Mouse (Mus musculus) heart, adult 2 months (tissue): Measurements from ENCODE around the gene Adamts7. TPM values are rescaled to one million over a fixed set of nuclear protein-coding genes. Genes with fewer than 3 reads are reported as not detected.

Experiments
- DNase-seq, 2 experiments: peaks; one replicate each; pipeline ENCODE4 v3.0.0; 2021
- H3K27ac ChIP-seq: fragments of 200-600 bp; 2 replicates; pipeline ENCODE4 v1.8.1; 2022
- H3K27me3 ChIP-seq: fragments of 200-500 bp; 2 replicates; pipeline ENCODE4 v1.6.1; 2012; ENCODE audit warnings: mild to moderate bottlenecking, low read length, inconsistent platforms, mixed read lengths; ENCODE audit not compliant: control insufficient read depth, insufficient read depth
- H3K36me3 ChIP-seq: fragments of 200-500 bp; 2 replicates; pipeline ENCODE4 v1.6.1; 2012; ENCODE audit warnings: low read length, inconsistent platforms; ENCODE audit not compliant: control insufficient read depth, insufficient read depth
- H3K4me1 ChIP-seq: fragments of 200-500 bp; 2 replicates; pipeline ENCODE4 v1.6.1; 2011; ENCODE audit warnings: low read length; ENCODE audit not compliant: control insufficient read depth, insufficient read depth
- H3K4me3 ChIP-seq: fragments of 200-600 bp; 2 replicates; pipeline ENCODE4 v1.8.1; 2022
- H3K79me2 ChIP-seq: fragments of 200-500 bp; replicated peaks from 2 replicates; pipeline ENCODE4 v1.6.1; 2012; ENCODE audit warnings: mild to moderate bottlenecking, inconsistent platforms, low read length, moderate library complexity, mixed read lengths; ENCODE audit not compliant: control insufficient read depth, insufficient read depth
- H3K9ac ChIP-seq: fragments of 200-500 bp; 2 replicates; pipeline ENCODE4 v1.6.1; 2012; ENCODE audit warnings: low read depth, mild to moderate bottlenecking, control low read depth, inconsistent platforms, low read length, mixed read lengths
- CTCF ChIP-seq: fragments of 200-600 bp; IDR thresholded peaks from 2 replicates; pipeline ENCODE4 v1.8.1; 2022; ENCODE audit warnings: antibody characterized with exemption, mild to moderate bottlenecking, moderate library complexity
- EP300 ChIP-seq: fragments of 200-500 bp; IDR thresholded peaks from 2 replicates; pipeline ENCODE4 v1.6.1; 2011; ENCODE audit warnings: low read depth, low read length, control low read depth; ENCODE audit not compliant: insufficient read depth
- POLR2A ChIP-seq: fragments of 200-500 bp; IDR thresholded peaks from 2 replicates; pipeline ENCODE4 v1.6.1; 2011; ENCODE audit warnings: mild to moderate bottlenecking, low read depth, low read length, control low read depth; ENCODE audit not compliant: insufficient read depth
- WGBS: fragments of 180-500 bp; shearing (Covaris S2); methylation state at CpG from one replicate; pipeline ENCODE4 v1.1.7; 2018; 5-methylcytosine and 5-hydroxymethylcytosine counted together
- intact Hi-C: fragments of 180-260 bp; cut with DNase I; formaldehyde crosslinking; loops from one replicate; pipeline ENCODE4 v1.15.1; 2025
- polyA plus RNA-seq: library from polyadenylated mRNA; depleted of rRNA; stranded (reverse); fragments of >200 nt; gene quantifications from 2 replicates; pipeline ENCODE4 v1.2.3, GENCODE M21; 2012
- total RNA-seq, 2 experiments: library from RNA; stranded (reverse); gene quantifications; 2 replicates each; pipeline ENCODE4 v1.2.3; 2021

The Adamts7 gene
- total and polyA plus RNA-seq, 3 experiments = 11.8 to 36.3 (median 14.5) TPM

DNA sequence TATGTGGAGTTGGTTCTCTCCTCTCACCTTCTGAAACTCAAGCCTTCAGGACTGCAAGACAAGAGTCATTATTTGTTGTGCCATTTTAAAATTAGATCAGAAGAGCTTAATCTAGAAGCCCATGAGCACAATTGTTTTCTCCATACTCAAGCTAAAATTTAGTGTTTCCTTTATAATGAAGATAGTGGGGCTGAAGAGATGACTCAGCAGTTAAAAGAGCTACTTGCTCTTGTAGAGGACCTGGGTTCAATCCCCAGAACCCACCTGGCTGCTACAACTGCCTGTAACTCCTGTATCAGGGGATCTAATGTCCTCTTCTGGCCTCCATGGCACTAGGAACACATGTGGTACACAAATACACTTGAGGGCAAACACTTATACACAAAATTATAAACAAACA lies 45.6 kb upstream of the Adamts7 start:
- H3K9ac ChIP-seq = no peak overlapping the region
- intact Hi-C loops = no loop called here
- H3K27me3 ChIP-seq = no peaks in the 10 kb centered on the region
- peaks cover 2% of the 10 kb centered on the region; the same call in 1 of the 2 replicates for H3K36me3 ChIP-seq
- H3K4me3 ChIP-seq = no peak overlapping the region
- H3K4me1 ChIP-seq = peaks cover 3% of the 10 kb centered on the region
- TF ChIP-seq CTCF = no peak
- no peak for TF ChIP-seq EP300
- no peak for TF ChIP-seq POLR2A
- peaks cover 2% of the 10 kb centered on the region for H3K79me2 ChIP-seq
- no peak for DNase-seq
- H3K27ac ChIP-seq = no peak overlapping the region

- Histone ChIP-seq H3K4me3 (no peak overlapping the region), H3K4me1 (peaks cover 7% of the 10 kb centered on the region), H3K79me2 (no peaks in the 10 kb centered on the region), H3K36me3 (no peaks in the 10 kb centered on the region), H3K27me3 (no peaks in the 10 kb centered on the region), H3K27ac (peak overlapping the region; percentile 45), H3K9ac (no peak overlapping the region)
- TF ChIP-seq POLR2A (no peak), CTCF (no peak), EP300 (0 out of 2 replicates have a peak, but pooled peaks have one; percentile 35)
- WGBS = 55% methylated on average over 4 of the region's 4 CpGs
- peak in 1 of 2 experiments; percentile 26 for DNase-seq
- intact Hi-C loops = no loop called here
Measured at GRCm38 (mm10) chr9:90122246-90122740, 40.6 kb upstream of the Adamts7 start.

DNA sequence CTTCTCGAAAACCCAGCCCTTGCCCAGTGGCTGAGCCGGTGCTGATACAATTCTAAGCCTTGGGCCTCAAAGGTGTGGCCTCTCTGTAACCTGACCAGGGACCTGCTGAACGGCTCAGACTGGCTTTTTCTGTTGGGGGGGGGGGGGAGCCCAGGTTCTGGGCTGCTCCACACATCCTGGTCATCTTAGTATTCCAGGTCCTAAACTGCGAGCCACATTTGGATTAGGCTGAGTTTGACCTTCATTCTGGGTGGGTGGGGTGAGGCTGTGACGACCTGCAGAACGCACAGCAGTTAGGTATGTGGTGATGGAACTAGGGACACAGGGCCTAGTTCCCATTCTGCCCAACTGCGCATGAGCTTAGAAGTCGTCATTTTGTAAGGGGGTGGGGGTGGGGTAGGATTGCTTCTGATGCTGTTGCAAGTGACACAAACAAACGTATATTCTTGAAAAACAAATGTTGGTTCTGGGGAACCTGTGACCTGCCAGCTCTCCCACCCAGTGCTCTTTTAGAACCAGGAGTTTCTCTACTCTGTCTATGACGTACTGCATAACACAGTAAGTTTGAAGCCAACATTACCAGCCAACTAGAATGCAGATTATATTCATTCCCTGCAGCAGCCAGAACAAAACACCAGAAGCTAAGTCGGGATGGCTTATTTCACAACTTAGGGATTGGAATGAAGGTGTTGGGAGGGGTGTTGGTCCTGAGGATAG lies 38.6 kb upstream of the Adamts7 start:
- Histone ChIP-seq H3K27me3 (no peaks in the 10 kb centered on the region), H3K4me1 (peaks cover 7% of the 10 kb centered on the region), H3K36me3 (no peaks in the 10 kb centered on the region), H3K9ac (peak overlapping the region; percentile 29), H3K79me2 (no peaks in the 10 kb centered on the region), H3K4me3 (peak overlapping the region; percentile 11; the same call in 1 of the 2 replicates), H3K27ac (peak overlapping the region; percentile 78)
- TF ChIP-seq CTCF = no peak
- TF ChIP-seq EP300 = no peak
- no peak for TF ChIP-seq POLR2A
- WGBS = 50% methylated on average over 11 of the region's 11 CpGs
- intact Hi-C loops = no loop called here
- DNase-seq = peak in 1 of 2 experiments; percentile 12

- H3K27ac ChIP-seq = peak overlapping the region; percentile 78
- intact Hi-C loops = loop anchor here (5.0 kb wide), 2 partner anchors 48 to 72 kb away; no protein-coding TSS in a partner anchor
- TF ChIP-seq EP300 (no peak), CTCF (no peak), POLR2A (no peak)
Measured at GRCm38 (mm10) chr9:90124873-90125245, 38.0 kb upstream of the Adamts7 start.

GRCm38 (mm10) chr9:90125416-90126099 lies 37.3 kb upstream of the Adamts7 start:
- intact Hi-C loops = loop anchor here (1.0 to 5.0 kb wide), 4 partner anchors 12 to 72 kb away; partner anchors contain the start of gene Adamts7
- no peak for TF ChIP-seq EP300
- TF ChIP-seq POLR2A = no peak
- TF ChIP-seq CTCF = no peak
- H3K27ac ChIP-seq = peak overlapping the region; percentile 75
- 43% methylated on average over 7 of the region's 7 CpGs for WGBS
- no peaks in the 10 kb centered on the region for H3K27me3 ChIP-seq
- no peaks in the 10 kb centered on the region for H3K79me2 ChIP-seq
- no peak for DNase-seq
- H3K4me3 ChIP-seq = peak overlapping the region; percentile 51
- no peak overlapping the region; the same call in 1 of the 2 replicates for H3K9ac ChIP-seq
- H3K4me1 ChIP-seq = peaks cover 7% of the 10 kb centered on the region
- H3K36me3 ChIP-seq = no peaks in the 10 kb centered on the region

More at GRCm38 (mm10) chr9:90124873-90125245, 38.0 kb upstream of the Adamts7 start:
- Histone ChIP-seq H3K4me1 (peaks cover 7% of the 10 kb centered on the region), H3K36me3 (no peaks in the 10 kb centered on the region), H3K9ac (peak overlapping the region; percentile 29), H3K4me3 (peak overlapping the region; percentile 11), H3K79me2 (no peaks in the 10 kb centered on the region), H3K27me3 (no peaks in the 10 kb centered on the region)
- DNase-seq = peak in 1 of 2 experiments; percentile 27
- 35% methylated on average over 8 of the region's 8 CpGs for WGBS
